8 mouse cellular contexts compared by ENCODE assay signal in genomic region chr19:46056388-46056946, GRCm38 (mm10). TPM values are rescaled to one million over a fixed set of nuclear protein-coding genes. Genes with fewer than 3 reads are reported as not detected.
DNase-seq lines count a peak whose midpoint lies in the region; ATAC-seq lines count a peak whose summit lies in the region.

No protein-coding gene starts in this region.

- peak overlapping the region; percentile 62 for H3K4me2 ChIP-seq in lung, embryonic 16.5 days (ENCODE audit: low read depth, low read length)

- no peaks in the 10 kb centered on the region for H3K27me3 ChIP-seq in lung, embryonic 16.5 days (ENCODE audit: control insufficient read depth, insufficient read depth, low read depth, low read length)

- no peaks in the 10 kb centered on the region for H3K9me3 ChIP-seq in lung, embryonic 16.5 days (ENCODE audit: control insufficient read depth, low read length)

- peak; percentile 99 for DNase-seq in MEL-GATA-1-ER (ENCODE audit: extremely low read depth, low read depth)
- DNase-seq in cerebellum, adult 8-10 months: peak; percentile 90
- DNase-seq in forelimb bud, embryonic 11.5 days (ENCODE audit: low read depth, low spot score): peak; percentile 95
- DNase-seq in layer of hippocampus, adult 9-10 months (ENCODE audit: low spot score): peak; percentile 89
- DNase-seq in ovary, postnatal 10 days (ENCODE audit: low spot score): peak; percentile 75
- peak; percentile 87 to 88 for DNase-seq in thymus, postnatal 10 days (ENCODE audit: low spot score in 2 of 2)

- no peaks in the 10 kb centered on the region for H3K36me3 ChIP-seq in lung, embryonic 16.5 days (ENCODE audit: control insufficient read depth, insufficient read depth, low read length)

- under 1% methylated on average over 52 of the region's 52 CpGs for WGBS in lung, embryonic 16.5 days

- H3K4me3 ChIP-seq in lung, embryonic 16.5 days (ENCODE audit: low read length): peak overlapping the region; percentile 81

- ATAC-seq in hematopoietic stem cell, adult 5-6 weeks (replicated peaks in 1 of 2; ENCODE audit: insufficient read depth in 1 of 2, low FRiP score in 2 of 2, low TSS enrichment in 1 of 2, low read depth in 1 of 2, poor library complexity in 2 of 2, severe bottlenecking in 2 of 2): peak; percentile 93 to 97
- peak; percentile 96 for ATAC-seq in lung, embryonic 16.5 days (ENCODE audit: low read depth)

- peak overlapping the region; percentile 84 for H3K9ac ChIP-seq in lung, embryonic 16.5 days (ENCODE audit: low read length)

- H3K4me1 ChIP-seq in lung, embryonic 16.5 days (replicated peaks; ENCODE audit: control insufficient read depth, insufficient read depth, low read length): peaks cover 7% of the 10 kb centered on the region

- peak overlapping the region; percentile 95 for H3K27ac ChIP-seq in lung, embryonic 16.5 days (ENCODE audit: low read length)

RNA-seq across cellular contexts. Expression of gene Ldb1, which starts 11.5 kb away (rescaled TPM):
- 184 and 203 TPM in 2 replicates for total RNA-seq in hematopoietic stem cell, adult 5-6 weeks (2017)
- 55.3 and 70.7 TPM in 2 replicates for polyA plus RNA-seq in lung, embryonic 16.5 days (2015; fragmentation: Nextera tagmentation; extraction: Ambion mirVana)

RNA-seq across cellular contexts. Expression of gene Pprc1, which starts 11.8 kb away (rescaled TPM):
- 21.3 and 24.6 TPM in 2 replicates for total RNA-seq in hematopoietic stem cell, adult 5-6 weeks (2017)
- polyA plus RNA-seq in lung, embryonic 16.5 days (2015; fragmentation: Nextera tagmentation; extraction: Ambion mirVana): 24.4 and 27.0 TPM in 2 replicates

RNA-seq across cellular contexts. Expression of gene Nolc1, which starts 19.2 kb away (rescaled TPM):
- 105 and 177 TPM in 2 replicates for total RNA-seq in hematopoietic stem cell, adult 5-6 weeks (2017)
- 59.2 and 66.2 TPM in 2 replicates for polyA plus RNA-seq in lung, embryonic 16.5 days (2015; fragmentation: Nextera tagmentation; extraction: Ambion mirVana)

RNA-seq across cellular contexts. Expression of gene Hps6, which starts 53.2 kb away (rescaled TPM):
- 4.1 and 4.6 TPM in 2 replicates for total RNA-seq in hematopoietic stem cell, adult 5-6 weeks (2017)
- polyA plus RNA-seq in lung, embryonic 16.5 days (2015; fragmentation: Nextera tagmentation; extraction: Ambion mirVana): 10.2 and 11.1 TPM in 2 replicates

RNA-seq across cellular contexts. Expression of gene Armh3, which starts 58.2 kb away (rescaled TPM):
- total RNA-seq in hematopoietic stem cell, adult 5-6 weeks (2017): 10.6 and 11.9 TPM in 2 replicates
- 16.9 and 18.0 TPM in 2 replicates for polyA plus RNA-seq in lung, embryonic 16.5 days (2015; fragmentation: Nextera tagmentation; extraction: Ambion mirVana)

Comparison
In these comparisons a context has a peak if more than half of its experiments do, and no peak if none do; other contexts are left out.
1. Peak in every context shown above with its lines: DNase-seq, ATAC-seq, H3K4me3 ChIP-seq and H3K27ac ChIP-seq.